Mouse (Mus musculus): ENCODE measurements around the gene Zbtb32.
A peak's percentile ranks its signal among the peaks of the same experiment; 100 is the strongest.

The Zbtb32 gene

DNA sequence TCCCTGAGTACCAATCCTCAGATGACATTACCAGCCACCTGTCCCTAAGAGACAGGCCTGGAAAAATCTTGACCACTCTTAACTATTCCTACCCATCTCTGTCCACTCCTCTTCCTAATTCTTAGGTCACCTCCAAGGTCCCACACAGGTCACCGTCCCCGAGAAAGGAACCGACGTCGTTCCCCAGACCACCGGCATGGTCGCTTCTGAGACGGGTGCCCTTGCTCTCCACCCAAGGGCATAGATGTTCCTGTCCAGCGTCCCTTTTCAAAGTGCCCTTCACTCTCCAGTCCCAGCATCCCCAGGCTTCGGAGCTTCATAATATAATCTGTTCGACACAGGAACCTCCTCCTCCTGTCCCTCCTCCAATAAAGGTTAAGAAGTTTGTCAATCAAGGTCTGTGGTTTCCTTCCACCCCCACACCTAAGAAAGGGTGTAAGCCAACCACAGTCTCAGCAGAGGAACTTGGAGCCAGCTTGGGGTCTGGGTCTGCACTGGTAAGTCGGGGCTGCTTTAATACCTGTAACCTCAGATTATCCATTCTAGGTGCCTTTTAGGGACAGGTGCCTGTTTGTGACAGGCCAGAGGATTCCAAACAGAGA, 33.6 kb downstream of the Zbtb32 start, which contains the start of gene Igflr1:
Gene Igflr1 (plus strand): TSS at position 458 of the 602 bp plus-strand sequence.
- DNase-seq = no peak

DNA sequence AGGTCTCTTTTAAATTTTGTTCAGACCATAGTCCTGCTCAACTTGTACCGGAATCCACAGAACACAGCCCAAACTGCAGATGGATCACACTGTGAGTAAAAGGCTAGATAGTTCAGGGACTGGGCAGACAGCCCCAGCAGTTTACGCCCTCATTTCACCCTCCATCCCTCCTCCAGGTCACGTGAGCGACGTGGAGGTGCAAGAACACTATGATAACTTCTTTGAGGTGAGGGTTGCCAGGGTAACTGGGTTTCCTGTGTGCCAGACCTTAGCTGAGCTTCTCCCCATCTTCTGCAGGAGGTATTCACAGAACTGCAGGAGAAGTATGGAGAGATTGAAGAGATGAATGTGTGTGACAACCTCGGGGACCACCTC, 34.8 kb downstream of the Zbtb32 start:
- no peak for DNase-seq

GRCm38 (mm10) chr7:30563117-30563905, 35.4 kb downstream of the Zbtb32 start, which contains the start of the genes U2af1l4, Gm49396 and Psenen:
Gene U2af1l4 (plus strand): TSS chr7:30563301.
Gene Gm49396 (plus strand): TSS chr7:30563344.
Gene Psenen (minus strand): TSS chr7:30563627.
- peak; percentile 97 for DNase-seq

GRCm38 (mm10) chr7:30562526-30563116, 36.1 kb downstream of the Zbtb32 start:
- DNase-seq = no peak

DNA sequence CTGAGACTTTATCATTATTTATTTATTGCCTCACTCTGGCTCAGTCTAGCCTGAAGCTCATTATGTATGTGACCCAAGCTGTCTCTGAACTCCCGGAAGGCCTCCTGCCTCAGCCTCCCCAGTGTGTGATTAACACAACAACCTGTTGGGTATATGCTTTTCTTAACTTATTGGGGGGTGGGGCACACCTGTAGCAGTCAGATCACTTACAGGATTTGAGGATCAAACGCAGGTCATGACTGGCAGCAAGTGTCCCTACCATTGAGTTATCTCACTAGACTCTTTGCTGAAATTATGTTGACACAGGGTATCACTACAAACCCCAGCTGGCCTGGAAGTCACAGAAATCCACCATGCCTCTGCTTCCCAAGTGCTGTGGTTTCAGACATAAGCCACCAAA, 38.4 kb downstream of the Zbtb32 start:
- no peak for DNase-seq

DNA sequence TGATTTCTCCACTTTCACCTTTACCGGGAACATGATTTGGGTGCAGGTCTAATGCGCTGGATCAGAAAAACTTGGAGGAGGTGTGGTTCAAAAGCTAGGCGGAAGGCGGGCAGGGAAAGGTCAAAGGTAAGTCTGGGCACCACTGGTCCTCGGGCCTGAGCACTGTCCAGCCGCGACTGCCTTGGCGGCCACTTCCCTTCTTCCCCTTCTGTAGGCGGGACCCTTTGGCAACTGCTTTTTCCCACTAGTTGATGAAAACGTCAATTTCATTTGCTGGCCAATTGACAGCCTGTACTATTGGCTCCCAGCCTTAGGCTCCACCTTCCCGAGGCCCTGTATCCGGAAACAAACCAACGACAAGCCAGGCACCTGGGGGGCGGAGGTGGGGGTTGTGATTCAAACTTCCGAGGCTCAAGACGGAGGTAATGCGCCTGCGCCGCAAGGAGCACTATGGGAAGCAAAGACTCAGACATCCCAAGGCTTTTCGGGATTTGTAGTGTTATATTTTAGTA, 39.2 kb downstream of the Zbtb32 start, which contains the start of gene Lin37:
Gene Lin37 (minus strand): TSS at position 396 of the 512 bp plus-strand sequence.
- peak; percentile 100 for DNase-seq

- no peak for DNase-seq
Observed at GRCm38 (mm10) chr7:30558656-30559442, 39.9 kb downstream of the Zbtb32 start.

- DNase-seq = no peak
Observed at GRCm38 (mm10) chr7:30557901-30558514, 40.7 kb downstream of the Zbtb32 start.

DNA sequence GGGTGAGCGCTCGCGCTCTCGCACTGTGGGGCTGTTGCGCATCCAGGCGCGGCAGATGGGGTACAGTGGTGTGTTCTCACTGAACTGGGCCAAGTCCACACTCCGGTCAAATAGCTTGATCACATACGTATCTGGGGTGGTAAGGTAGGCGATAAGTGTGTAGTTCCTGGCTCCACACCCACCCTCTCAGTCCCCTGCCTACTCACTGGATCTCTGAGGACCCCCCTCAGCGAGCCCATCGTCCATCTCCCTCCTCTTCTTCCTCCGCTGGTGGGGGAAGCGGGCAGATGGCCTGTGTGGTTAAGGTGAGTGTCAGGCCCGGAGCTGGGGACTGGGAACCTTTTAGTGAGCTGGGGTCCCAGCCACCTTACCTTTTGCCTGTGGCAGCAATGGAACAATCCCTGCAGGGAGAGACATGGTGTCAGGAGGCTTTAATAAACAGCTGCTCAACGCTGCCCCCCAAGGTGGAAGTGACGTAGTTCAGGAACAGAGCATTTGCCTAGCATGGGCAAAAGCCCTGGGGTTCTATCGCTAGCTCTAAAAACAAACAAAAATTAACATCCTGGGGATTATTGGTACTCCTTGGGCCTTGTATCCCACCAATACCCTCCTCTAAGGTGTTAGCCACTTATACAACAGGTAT, 41.7 kb downstream of the Zbtb32 start:
- DNase-seq = no peak

- DNase-seq = no peak
Observed at GRCm38 (mm10) chr7:30553810-30554584, 44.7 kb downstream of the Zbtb32 start.

GRCm38 (mm10) chr7:30553021-30553589, 45.6 kb downstream of the Zbtb32 start:
- DNase-seq = peak; percentile 54

DNA sequence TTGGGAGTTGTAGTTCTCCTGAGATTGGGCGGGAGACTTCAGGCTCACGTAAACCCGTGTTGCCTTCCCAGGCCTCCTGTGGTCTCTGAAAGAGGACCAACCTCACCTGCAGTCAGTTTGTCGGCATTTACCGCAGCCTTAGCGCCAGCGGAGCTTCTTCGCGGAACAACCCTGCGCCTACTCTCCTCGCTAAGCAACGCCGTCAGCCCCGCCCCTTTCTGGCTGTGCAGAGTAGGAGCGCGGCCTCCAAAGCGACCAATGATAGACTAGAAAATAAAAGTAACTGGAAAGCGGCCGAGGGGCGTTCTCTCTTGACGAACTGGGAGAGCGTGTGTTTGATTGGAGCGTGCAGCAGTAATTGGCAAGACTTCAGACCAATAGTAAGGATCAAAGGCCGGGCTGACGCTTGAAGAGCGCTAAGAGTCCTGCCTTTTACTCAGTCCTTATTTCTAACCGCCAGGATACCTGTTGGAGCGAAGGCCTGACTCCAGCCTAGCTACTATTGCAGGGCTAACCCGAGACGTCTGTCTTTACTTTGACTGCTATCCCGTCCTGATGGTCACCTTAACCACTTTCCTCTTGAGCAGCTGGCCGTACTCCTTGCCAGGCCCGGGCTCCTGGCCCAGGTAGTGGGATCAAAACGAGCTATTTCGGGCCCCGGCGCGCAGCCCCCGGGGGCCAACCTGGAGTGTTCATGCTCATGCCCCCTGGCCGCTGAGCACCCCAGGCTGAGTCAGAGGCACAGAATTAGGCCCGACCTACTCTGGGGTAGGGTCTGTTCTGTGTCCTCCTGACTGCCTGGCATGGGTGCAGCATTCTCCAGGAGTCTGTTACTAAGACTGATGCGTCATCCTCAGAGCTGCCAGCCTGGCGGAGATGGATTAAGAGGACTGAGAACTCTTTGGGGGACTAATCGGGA, 46.3 kb downstream of the Zbtb32 start, which contains the start of the genes Hspb6 and Proser3:
Gene Hspb6 (plus strand): TSS at position 77 of the 919 bp plus-strand sequence.
Gene Proser3 (minus strand): TSS at position 198 of the 919 bp plus-strand sequence.
- DNase-seq = peak; percentile 98

DNA sequence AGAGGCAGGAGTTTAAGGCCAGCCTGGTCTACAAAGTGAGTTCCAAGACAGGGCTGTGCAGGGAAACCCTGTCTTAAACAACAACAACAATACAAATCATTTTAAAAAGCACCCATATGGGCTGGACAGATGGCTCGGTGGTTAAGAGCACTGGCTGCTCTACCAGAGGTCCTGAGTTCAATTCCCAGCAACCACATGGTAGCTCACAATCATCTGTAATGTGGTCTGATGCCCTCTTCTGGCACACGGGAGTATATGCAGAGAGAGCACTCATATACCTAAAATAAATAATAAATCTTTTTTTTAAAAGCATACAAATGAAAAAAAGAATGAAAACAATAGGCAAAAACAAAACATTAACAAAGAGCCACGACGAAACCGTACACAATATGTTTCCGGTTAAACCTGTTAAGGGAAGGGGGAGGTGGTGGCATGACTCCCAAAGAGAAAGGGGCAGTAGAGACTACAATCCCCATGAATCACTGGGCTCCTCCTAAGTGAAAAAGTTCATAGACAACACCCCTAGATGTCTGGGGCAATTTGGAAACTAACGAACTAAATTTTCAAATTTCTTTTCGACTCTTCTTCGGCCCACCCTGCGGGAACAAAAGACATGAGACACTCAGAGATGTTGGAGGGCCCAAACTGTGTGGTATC, 47.1 kb downstream of the Zbtb32 start:
- no peak for DNase-seq

DNA sequence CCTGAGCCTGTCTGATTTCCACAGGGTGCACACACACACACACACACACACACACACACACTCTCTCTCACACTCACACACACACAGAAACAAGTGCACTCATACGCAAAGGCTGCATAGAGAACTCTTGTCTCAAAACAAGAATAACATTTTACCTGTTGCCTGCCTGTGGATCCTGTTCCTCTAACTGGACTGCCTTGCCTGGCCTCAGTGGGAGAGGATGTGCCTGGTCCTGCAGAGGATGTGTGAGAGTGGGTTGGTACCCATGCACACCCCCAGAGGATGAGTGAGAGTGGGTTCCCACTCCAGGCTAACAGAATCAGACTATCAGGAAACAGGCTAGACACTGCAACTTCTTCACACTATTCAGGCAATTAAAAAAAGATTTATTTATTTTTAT, 48.1 kb downstream of the Zbtb32 start:
- DNase-seq = no peak

- DNase-seq = no peak
Observed at GRCm38 (mm10) chr7:30549880-30550279, 48.8 kb downstream of the Zbtb32 start.

DNA sequence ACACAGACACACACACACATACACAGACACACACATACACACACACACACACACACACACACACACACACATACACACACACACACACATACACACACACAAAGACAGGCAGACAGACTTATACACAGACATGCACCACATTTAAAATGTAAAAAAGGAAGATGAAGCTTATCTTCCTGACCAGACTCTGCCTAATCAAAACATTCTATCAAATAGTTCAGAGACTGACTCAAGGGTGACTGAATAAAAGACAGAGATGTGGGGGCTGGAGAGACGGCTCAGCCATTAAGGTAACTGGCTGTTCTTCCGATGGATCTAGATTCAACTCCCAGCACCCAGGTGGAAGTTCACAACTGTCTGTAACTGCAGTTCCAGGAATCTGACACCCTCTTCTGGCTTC, 54.4 kb downstream of the Zbtb32 start:
- DNase-seq = no peak

- DNase-seq = no peak
Observed at GRCm38 (mm10) chr7:30540572-30540971, 58.1 kb downstream of the Zbtb32 start.

Measured in kidney, adult 11 months (tissue).